Mouse (Mus musculus) midbrain, embryonic 13.5 days (tissue): Measurements from ENCODE around the gene Naaladl2. TPM values are rescaled to one million over a fixed set of nuclear protein-coding genes. Genes with fewer than 3 reads are reported as not detected.

Source experiments
- ATAC-seq: fragments of 200-750 bp; cut with Nextera tagmentation; 2 replicates; pipeline ENCODE4 v1.8.0; 2017; ENCODE audit warnings: mild to moderate bottlenecking, moderate TSS enrichment, moderate library complexity
- H3K27ac ChIP-seq: fragments of 300-500 bp; sonication (generic); 2 replicates; pipeline ENCODE4 v1.5.1; 2015; ENCODE audit warnings: inconsistent platforms, mild to moderate bottlenecking, moderate library complexity
- H3K27me3 ChIP-seq: fragments of 300-500 bp; sonication (generic); 2 replicates; pipeline ENCODE4 v1.6.1; 2015; ENCODE audit warnings: mild to moderate bottlenecking, inconsistent platforms
- H3K36me3 ChIP-seq: fragments of 300-500 bp; sonication (generic); 2 replicates; pipeline ENCODE4 v1.6.1; 2015; ENCODE audit warnings: mild to moderate bottlenecking, inconsistent platforms
- H3K4me1 ChIP-seq: fragments of 300-500 bp; sonication (generic); replicated peaks from 2 replicates; pipeline ENCODE4 v1.6.1; 2015; ENCODE audit warnings: inconsistent platforms
- H3K4me2 ChIP-seq: fragments of 300-500 bp; sonication (generic); replicated peaks from 2 replicates; pipeline ENCODE4 v1.6.1; 2015; ENCODE audit warnings: moderate library complexity, mild to moderate bottlenecking, inconsistent platforms
- H3K4me3 ChIP-seq: fragments of 300-500 bp; sonication (generic); replicated peaks from 2 replicates; pipeline ENCODE4 v1.5.1; 2015; ENCODE audit warnings: mild to moderate bottlenecking, inconsistent platforms
- H3K9ac ChIP-seq: fragments of 300-500 bp; sonication (generic); replicated peaks from 2 replicates; pipeline ENCODE4 v1.6.1; 2015; ENCODE audit warnings: mild to moderate bottlenecking, inconsistent platforms
- H3K9me3 ChIP-seq: fragments of 300-500 bp; sonication (generic); 2 replicates; pipeline ENCODE4 v1.6.1; 2016; ENCODE audit warnings: mild to moderate bottlenecking, inconsistent platforms
- WGBS: fragments of 180-500 bp; shearing (Covaris S2); methylation state at CpG from one replicate; pipeline ENCODE4 v1.1.7; 2015; 5-methylcytosine and 5-hydroxymethylcytosine counted together
- polyA plus RNA-seq: library from polyadenylated mRNA; unstranded; fragments of >200 nt; fragmentation: Nextera tagmentation; extraction: Ambion mirVana; gene quantifications from 2 replicates; pipeline ENCODE4 v1.2.1, GENCODE M21; 2015

Naaladl2 gene
- polyA plus RNA-seq, 1 experiment from 2014 or later, result 0.42 TPM

DNA sequence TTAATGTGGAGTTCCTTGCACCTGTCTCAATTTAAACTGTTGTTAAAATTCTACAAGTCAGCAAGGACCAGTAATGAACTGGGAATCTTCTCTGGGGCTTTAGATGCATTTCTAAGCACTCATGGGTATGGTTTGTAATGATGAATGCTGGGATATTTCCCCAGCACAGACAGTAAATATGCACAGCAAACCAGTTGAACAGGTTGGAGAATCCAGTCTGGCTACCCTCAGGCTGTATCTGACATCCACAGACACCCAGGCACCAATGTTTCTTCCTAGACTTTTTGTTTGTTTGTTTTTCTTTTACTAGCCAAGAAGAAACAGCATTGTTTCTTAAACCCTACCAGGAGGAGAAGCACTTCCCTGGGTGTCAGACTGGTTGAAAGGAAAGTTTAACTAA is 365.6 kb downstream of the Naaladl2 start:
- no peak overlapping the region for H3K9ac ChIP-seq

DNA sequence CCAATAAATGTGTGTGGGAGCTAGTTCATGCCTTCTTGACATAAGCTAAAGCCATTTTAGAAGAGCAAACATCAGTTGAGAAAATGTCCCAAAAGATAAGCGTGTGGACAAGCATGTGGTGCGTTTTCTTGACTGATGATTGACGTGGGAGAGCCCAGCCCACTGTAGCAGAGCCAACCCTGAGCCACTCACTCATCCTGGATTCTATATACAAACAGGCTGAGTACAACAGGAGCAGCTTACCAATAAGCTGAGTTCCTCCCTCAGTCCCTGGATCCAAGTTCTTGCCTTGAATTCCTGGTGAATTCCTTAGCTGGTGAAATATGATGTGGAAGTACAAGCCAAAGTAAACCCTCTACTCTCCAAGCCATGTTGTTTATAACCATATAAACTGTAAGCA is 395.0 kb downstream of the Naaladl2 start:
- Histone ChIP-seq H3K4me3 (no peak overlapping the region), H3K4me1 (no peaks in the 10 kb centered on the region), H3K4me2 (no peak overlapping the region), H3K9me3 (no peaks in the 10 kb centered on the region), H3K9ac (no peak overlapping the region), H3K27ac (no peak overlapping the region), H3K27me3 (no peaks in the 10 kb centered on the region), H3K36me3 (no peaks in the 10 kb centered on the region)
- no peak for ATAC-seq
- WGBS, result 85% methylated on average over 3 of the region's 3 CpGs

More for the DNA sequence above, 365.6 kb downstream of the Naaladl2 start:
- Histone ChIP-seq H3K9me3 (no peaks in the 10 kb centered on the region), H3K27ac (no peak overlapping the region), H3K4me1 (no peaks in the 10 kb centered on the region), H3K36me3 (no peaks in the 10 kb centered on the region), H3K4me2 (no peak overlapping the region), H3K27me3 (no peaks in the 10 kb centered on the region), H3K4me3 (no peak overlapping the region)
- no peak for ATAC-seq

DNA sequence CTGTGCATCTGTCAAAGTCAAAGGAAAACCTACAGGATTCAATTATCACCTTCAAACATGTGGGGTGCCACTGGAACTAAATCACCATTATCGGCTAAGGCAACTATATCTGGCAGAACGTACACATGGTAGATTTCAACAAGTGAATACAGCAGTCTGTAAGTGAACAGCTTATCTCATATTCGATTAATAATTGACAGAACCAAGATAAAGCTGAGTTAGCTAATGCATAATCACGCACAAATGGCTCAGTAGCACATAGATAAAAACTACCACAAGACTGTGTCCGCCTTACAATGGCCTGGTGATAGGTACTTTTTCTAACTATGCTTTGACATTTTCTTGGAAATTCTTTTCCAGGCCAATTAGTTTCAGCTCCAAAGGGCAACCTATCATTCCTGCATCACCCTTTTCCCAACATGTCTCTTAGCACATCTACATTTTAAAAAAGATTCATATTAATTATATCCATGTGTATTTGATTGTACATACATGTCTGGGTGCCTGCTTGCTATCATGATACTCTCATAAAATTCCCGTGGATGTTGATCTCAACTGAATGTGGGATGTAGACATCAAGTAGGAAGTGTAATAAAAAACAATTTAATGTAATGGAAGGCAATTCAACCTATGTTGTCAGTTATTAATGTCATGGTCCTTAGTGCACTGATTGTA is 396.7 kb downstream of the Naaladl2 start:
- no peak overlapping the region for H3K4me2 ChIP-seq
- H3K36me3 ChIP-seq, result no peaks in the 10 kb centered on the region
- no peak overlapping the region for H3K9ac ChIP-seq
- no peak for ATAC-seq
- H3K4me1 ChIP-seq, result no peaks in the 10 kb centered on the region
- no peak overlapping the region for H3K4me3 ChIP-seq
- H3K27ac ChIP-seq, result no peak overlapping the region
- no peaks in the 10 kb centered on the region for H3K27me3 ChIP-seq
- no peaks in the 10 kb centered on the region for H3K9me3 ChIP-seq
- WGBS, result 92% methylated on average over 6 of the region's 6 CpGs

DNA sequence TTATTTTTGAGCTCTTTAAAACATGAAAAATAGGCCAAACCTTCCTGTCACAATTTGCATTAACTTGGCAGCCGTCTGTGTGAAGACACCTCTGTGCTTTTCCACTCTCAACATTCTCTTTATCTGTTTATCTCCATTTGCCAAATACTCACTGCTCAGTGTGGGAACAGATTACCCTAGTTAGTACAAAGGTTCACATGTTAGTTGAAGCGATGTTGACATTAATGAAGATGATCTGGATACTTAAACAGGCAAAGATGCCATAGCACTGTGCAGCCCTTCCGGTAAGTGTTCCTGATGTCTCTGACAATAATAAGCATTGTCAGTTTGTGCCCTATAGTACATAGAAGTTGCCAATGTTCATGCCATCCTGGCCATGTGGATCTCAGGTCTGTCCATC is 400.1 kb downstream of the Naaladl2 start:
- 81% methylated on average over 3 of the region's 3 CpGs for WGBS
- H3K9me3 ChIP-seq, result no peaks in the 10 kb centered on the region
- no peaks in the 10 kb centered on the region for H3K36me3 ChIP-seq
- H3K27me3 ChIP-seq, result no peaks in the 10 kb centered on the region
- no peak for ATAC-seq
- no peak overlapping the region for H3K9ac ChIP-seq
- no peaks in the 10 kb centered on the region for H3K4me1 ChIP-seq
- no peak overlapping the region for H3K4me2 ChIP-seq
- no peak overlapping the region for H3K27ac ChIP-seq
- no peak overlapping the region for H3K4me3 ChIP-seq

DNA sequence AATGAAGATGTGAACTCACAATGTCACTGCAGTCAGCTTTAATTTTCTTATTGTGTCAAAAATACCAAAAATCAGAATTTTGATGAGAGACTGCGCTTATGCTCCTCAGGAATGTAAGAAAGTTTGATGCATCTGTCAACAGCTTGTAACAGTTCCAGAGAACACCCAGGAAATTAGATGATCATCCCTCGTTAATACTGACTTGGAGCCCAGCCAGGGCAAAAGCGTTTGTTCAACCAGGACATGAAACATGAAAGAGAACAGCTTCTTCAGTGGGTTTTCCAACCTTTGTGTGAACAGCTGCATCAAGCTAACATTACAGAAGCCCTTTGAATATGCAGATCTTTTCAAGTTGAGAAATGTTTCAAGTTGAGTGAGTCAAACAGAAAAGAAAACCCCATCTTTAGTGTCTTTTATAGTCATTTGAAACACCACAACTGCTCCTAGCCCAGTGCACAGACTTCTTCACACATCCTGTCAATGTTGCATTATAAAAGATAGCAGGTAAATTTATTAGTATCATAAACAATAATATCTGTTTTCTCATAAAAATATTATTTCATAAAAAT is 424.8 kb downstream of the Naaladl2 start:
- Histone ChIP-seq H3K27me3 (no peaks in the 10 kb centered on the region), H3K36me3 (no peaks in the 10 kb centered on the region), H3K27ac (no peak overlapping the region), H3K4me3 (no peak overlapping the region), H3K9ac (no peak overlapping the region), H3K4me2 (no peak overlapping the region), H3K9me3 (no peaks in the 10 kb centered on the region), H3K4me1 (0 out of 2 replicates have a peak, but pooled peaks cover 3% of the 10 kb centered on the region)
- WGBS, result 49% methylated on average over 3 of the region's 3 CpGs
- no peak for ATAC-seq

DNA sequence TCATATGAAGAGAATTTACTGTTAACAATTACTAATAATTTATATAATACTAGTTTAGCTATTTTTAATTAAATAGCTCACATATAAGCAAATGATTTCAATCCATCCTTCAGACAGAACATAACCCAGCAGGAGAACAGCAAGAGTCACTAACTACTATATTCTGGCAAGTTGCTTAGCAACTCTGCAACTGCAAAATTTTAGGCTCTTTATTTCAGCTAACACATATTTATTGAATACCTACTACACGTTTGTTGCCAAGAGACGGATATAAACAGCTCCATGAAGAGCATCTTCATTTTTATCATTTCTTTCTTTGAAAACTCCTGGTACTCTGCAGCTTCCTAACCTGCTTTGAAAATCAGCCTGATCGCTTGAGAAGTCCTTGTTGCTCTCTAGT is 429.3 kb downstream of the Naaladl2 start:
- no peak for ATAC-seq
- Histone ChIP-seq H3K27me3 (no peaks in the 10 kb centered on the region), H3K4me3 (no peak overlapping the region), H3K9ac (no peak overlapping the region), H3K27ac (no peak overlapping the region), H3K4me1 (0 out of 2 replicates have a peak, but pooled peaks cover 3% of the 10 kb centered on the region), H3K36me3 (no peaks in the 10 kb centered on the region), H3K4me2 (no peak overlapping the region), H3K9me3 (no peaks in the 10 kb centered on the region)
- 84% methylated on average over 3 of the region's 3 CpGs for WGBS

DNA sequence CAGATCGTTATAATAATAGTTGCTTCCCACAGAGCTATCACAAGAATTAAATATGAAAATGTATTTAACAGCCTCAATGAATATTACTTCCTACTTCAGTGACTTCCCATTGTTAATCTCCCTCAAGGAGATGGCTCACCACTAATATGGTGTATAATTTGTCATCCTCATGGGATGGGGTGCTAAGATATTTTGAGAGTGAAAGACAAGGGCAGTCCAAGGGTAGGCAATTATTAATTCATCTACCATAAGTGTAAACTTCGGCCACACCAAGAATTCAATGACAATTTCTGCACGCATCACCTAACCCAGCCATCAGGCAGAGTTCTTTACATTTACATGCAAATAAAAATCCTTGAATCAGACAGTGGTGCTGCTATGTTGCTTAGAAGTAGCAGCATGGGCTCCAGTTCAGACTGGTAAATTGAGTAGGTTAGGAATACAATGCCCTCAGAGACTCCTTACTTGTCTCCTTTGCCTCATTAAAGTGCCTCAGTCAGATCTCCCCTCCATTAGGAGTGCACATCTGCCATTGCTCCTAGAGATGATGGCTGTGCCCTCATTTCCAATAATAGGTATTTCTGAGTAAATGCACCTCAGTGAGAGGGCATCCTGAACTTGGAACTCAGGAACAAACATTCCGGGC is 438.2 kb downstream of the Naaladl2 start:
- 63% methylated on average over 4 of the region's 4 CpGs for WGBS
- no peaks in the 10 kb centered on the region for H3K36me3 ChIP-seq
- H3K4me2 ChIP-seq, result no peak overlapping the region
- no peak overlapping the region for H3K27ac ChIP-seq
- no peaks in the 10 kb centered on the region for H3K9me3 ChIP-seq
- H3K9ac ChIP-seq, result no peak overlapping the region
- H3K4me3 ChIP-seq, result no peak overlapping the region
- no peaks in the 10 kb centered on the region for H3K27me3 ChIP-seq
- ATAC-seq, result peak; percentile 83
- peaks cover 5% of the 10 kb centered on the region; the same call in 1 of the 2 replicates for H3K4me1 ChIP-seq

DNA sequence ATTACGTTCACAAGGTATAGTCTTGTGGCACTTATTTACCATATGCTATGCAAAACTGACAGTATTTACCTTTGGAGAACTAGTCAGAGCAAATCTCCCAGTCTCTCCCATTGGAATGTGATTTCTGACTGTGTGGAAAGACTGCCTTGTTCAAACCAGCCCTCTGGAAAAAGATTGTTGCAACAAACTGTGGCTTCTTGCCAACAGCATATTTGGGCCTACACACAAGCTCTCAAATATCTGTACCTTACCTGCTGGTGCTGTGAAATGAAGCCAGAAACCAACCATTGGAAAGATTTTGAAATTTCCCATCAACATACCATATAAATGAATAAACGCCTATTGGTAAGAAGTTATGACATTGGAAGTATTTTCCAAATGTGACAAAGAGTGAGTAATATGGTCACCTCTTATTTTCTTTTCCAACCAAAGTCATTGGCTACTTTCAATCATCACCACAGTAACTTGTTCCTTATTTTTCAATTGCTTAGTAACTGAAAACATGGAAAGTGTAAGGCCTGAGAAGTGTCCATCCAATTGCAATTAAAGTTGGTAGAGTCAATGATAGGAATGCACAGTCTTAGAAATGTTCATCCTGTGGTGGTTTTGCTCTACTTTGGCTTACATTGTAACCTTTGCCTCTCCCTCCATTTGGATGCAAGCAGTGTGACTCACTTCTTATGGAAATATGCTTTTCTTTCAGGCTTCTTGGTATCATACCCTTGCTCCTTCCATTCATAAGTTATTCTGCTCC is 453.7 kb downstream of the Naaladl2 start:
- 90% methylated on average over 2 of the region's 2 CpGs for WGBS
- Histone ChIP-seq H3K9me3 (no peaks in the 10 kb centered on the region), H3K4me2 (no peak overlapping the region), H3K4me1 (no peaks in the 10 kb centered on the region), H3K36me3 (no peaks in the 10 kb centered on the region), H3K27ac (no peak overlapping the region), H3K9ac (no peak overlapping the region), H3K27me3 (no peaks in the 10 kb centered on the region), H3K4me3 (no peak overlapping the region)
- no peak for ATAC-seq

DNA sequence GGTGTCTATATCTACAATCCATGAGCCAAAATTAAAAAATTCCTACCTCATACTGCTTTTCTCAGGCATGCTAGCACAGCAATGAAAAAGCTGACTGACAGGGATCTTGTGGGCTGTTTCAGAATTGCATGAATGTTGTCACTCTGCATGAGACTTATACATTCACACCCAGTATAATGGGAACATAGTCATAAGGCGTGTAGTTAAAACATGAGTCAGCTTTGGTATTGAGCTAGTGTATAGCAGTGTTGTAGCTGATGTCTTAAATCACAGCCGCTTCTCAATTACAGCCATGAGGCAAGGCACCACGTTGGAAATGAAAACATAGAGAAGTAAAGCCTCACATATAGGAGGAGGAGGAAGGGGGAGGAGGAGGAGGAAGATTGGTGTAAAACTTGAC is 473.6 kb downstream of the Naaladl2 start:
- H3K9ac ChIP-seq, result no peak overlapping the region
- no peaks in the 10 kb centered on the region for H3K4me1 ChIP-seq
- no peak for ATAC-seq
- H3K36me3 ChIP-seq, result no peaks in the 10 kb centered on the region
- H3K9me3 ChIP-seq, result no peaks in the 10 kb centered on the region
- 80% methylated on average over 3 of the region's 3 CpGs for WGBS
- H3K27me3 ChIP-seq, result no peaks in the 10 kb centered on the region
- no peak overlapping the region for H3K4me3 ChIP-seq
- no peak overlapping the region for H3K27ac ChIP-seq
- no peak overlapping the region for H3K4me2 ChIP-seq

DNA sequence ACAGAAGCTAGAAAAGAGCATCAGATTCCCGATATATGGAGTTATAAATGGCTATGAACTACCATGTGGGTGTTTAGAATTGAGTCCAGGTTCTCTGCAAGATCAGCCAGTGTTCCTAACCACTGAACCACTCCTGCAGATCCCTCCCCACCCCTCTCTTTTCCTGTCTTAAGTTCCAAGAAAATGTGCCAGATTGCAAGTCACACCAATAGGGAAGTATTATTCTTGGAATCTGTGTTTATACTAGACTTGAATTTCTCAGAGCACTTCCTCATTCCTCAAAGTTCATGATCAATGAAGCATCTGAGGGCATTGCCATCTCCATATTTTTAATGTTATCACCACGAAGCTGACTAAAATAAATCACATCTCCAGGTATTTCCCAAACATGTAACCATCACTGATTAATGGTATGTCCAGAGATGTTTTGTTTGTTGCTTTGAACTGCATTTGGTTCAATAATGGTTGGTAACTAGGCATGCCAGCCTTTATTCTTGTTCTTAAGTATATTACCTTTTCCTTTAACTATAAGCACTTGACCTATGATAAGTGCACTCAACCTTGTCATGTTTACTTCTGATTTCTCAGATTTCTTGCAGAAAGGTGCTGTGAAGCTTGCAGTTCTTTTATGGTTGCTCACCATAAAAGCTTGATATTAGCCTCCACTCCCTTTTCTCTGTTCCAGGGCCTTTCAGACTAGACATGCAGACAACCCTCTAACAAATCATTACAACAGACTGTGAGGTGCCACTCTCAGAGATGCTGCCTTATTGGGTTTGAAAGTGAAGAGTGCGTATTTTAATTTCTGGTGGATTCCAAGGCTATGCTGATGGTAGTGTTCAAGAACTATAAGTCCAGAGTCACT is 475.8 kb downstream of the Naaladl2 start:
- WGBS, result 92% methylated on average over 3 of the region's 3 CpGs
- H3K4me1 ChIP-seq, result no peaks in the 10 kb centered on the region
- H3K27ac ChIP-seq, result no peak overlapping the region
- H3K27me3 ChIP-seq, result no peaks in the 10 kb centered on the region
- ATAC-seq, result no peak
- no peaks in the 10 kb centered on the region for H3K36me3 ChIP-seq
- H3K9me3 ChIP-seq, result no peaks in the 10 kb centered on the region
- no peak overlapping the region for H3K4me2 ChIP-seq
- H3K9ac ChIP-seq, result no peak overlapping the region
- no peak overlapping the region for H3K4me3 ChIP-seq

DNA sequence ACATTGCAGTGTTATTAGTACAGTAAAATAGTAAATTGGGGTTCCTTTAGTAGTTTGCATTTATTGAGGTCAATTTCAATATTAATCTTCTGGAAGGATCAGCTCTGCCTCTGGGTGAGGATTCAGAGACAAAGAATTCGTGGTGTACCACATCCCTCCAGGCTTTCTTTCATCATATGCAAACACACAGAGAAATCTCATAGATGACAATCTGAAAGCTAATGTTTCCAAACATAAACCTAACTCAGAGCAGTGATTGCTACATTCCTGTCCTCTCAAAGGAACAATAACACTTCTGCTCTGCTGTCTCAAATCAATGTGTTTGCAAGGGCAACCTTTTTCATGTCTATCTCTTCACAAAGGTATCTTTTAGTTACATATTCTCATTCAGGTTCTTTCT is 478.7 kb downstream of the Naaladl2 start:
- no peaks in the 10 kb centered on the region for H3K36me3 ChIP-seq
- H3K27ac ChIP-seq, result no peak overlapping the region
- no peaks in the 10 kb centered on the region for H3K4me1 ChIP-seq
- no peaks in the 10 kb centered on the region for H3K9me3 ChIP-seq
- H3K27me3 ChIP-seq, result no peaks in the 10 kb centered on the region
- H3K9ac ChIP-seq, result no peak overlapping the region
- no peak overlapping the region for H3K4me2 ChIP-seq
- no peak for ATAC-seq
- 67% methylated on average over 1 of the region's 1 CpGs for WGBS
- H3K4me3 ChIP-seq, result no peak overlapping the region
